Mouse (Mus musculus) inflammation-experienced regulatory T-cells (primary cell): Measurements from ENCODE around the gene Dnajb6. TPM values are rescaled to one million over a fixed set of nuclear protein-coding genes. Genes with fewer than 3 reads are reported as not detected.

Experiments used
- polyA plus RNA-seq, 2 experiments: library from polyadenylated mRNA; unstranded; fragments of 100-300 nt; shearing (Covaris generic); gene quantifications; one replicate each; pipeline ENCODE4 v1.2.1; 2017

Dnajb6 gene
- 100 to 1,000 TPM; 173 to 234 TPM for polyA plus RNA-seq

DNA sequence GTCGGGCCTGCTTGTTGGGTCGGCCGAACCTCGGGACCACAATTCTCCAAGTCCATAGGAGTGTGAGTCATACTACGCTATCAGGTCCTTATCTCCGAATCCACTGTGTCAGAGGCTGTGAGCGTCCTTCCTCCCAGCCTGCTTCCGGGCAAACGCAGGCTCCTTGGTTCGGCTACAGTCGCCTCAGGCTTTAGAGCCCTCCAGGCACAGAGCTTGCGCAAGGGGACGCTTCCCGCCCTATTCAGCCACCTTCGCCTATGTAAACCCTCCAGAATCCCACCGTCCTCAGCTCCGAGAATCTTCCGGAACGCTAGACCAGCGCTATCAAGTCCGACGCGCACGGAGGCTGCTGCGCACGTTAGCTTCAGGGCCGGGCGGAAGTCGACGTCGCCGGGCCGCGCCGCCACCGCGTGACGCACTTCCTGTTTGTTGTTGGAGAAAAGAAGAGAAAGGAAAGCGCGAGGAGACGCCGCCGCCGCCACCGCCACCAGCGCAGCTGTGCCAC is at the start of gene Dnajb6, which contains the start of gene Gm5129:
Dnajb6 (plus strand) TSS at position 132 of the 505 bp plus-strand sequence.
Gm5129 (minus strand) TSS at position 380 of the 505 bp plus-strand sequence.

Other genes with a start within 250 kb of the Dnajb6 start
- gene Ube3c, start 166.4 kb upstream of the Dnajb6 start, polyA plus RNA-seq = 10 to 100 TPM; 51.0 to 61.7 TPM
- under 1 TPM in 1 of 2 experiments, not detected in 1; 0.69 TPM for gene Gm5129, start 248 bp downstream of the Dnajb6 start, polyA plus RNA-seq